Mouse (Mus musculus): ENCODE data around the gene 3110082I17Rik. TPM values are rescaled to one million over a fixed set of nuclear protein-coding genes. Genes with fewer than 3 reads are reported as not detected.

Gene 3110082I17Rik
- polyA plus RNA-seq, 1 experiment from 2014 or later = 44.4 TPM

DNA sequence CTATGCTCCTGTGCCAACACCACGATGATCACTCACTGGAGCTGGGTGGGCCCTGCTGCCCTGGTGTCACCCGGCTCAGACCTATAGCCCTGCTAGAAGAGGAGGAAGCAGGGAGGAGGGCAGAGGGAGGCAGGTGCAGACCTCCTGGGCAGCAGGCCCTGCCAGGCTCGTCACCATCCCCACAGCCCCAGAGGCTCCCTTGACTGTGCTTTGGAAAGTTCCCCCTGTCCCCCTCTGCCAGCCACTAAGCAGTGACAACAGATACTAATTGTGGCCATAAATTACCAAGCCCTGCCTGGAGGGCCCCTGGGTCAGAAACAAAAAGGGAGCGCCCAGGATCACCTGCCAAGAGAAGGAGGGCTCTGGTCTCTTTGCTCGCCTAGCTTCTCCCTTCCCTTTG, 33.4 kb upstream of the 3110082I17Rik start:
- H3K27me3 ChIP-seq (ENCODE audit: insufficient read depth, low read length) = peaks cover 16% of the 10 kb centered on the region; the same call in 1 of the 2 replicates
- TF ChIP-seq CTCF (IDR thresholded peaks at IDR 0.05; ENCODE audit: low read depth) = no peak
- ATAC-seq (ENCODE audit: insufficient read depth) (no peak), DNase-seq (no peak)
- WGBS = 63% methylated on average over 5 of the region's 5 CpGs
- no peaks in the 10 kb centered on the region for H3K36me3 ChIP-seq (ENCODE audit: insufficient read depth)
- no peak overlapping the region for H3K9ac ChIP-seq
- H3K4me1 ChIP-seq (ENCODE audit: insufficient read depth) = no peaks in the 10 kb centered on the region
- H3K4me2 ChIP-seq = no peak overlapping the region
- no peaks in the 10 kb centered on the region for H3K9me3 ChIP-seq (ENCODE audit: low read depth, low read length)
- H3K27ac ChIP-seq (ENCODE audit: low read depth) = no peak overlapping the region
- no peak overlapping the region for H3K4me3 ChIP-seq (ENCODE audit: low read depth, low read length)

DNA sequence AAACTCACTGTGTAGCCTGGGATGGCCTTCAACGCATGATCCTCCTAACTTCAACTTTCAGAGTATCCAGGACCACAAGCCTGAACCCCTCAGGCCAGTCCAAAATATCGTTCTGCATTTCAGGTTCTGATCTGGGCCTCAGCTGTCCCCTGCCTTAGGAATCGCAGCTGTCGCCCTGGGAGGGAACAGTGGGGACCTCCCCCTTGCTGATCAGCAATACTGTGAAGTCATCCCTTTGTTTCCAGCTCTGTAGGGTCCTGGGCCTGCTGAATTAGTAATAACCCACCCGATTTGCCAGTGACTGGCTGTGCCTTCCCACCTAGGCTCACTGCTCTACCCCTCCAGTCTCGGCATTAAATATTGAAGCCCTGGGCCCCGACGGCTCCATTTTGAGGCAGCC, 31.0 kb upstream of the 3110082I17Rik start:
- peaks cover 16% of the 10 kb centered on the region; the same call in 1 of the 2 replicates for H3K27me3 ChIP-seq (ENCODE audit: insufficient read depth, low read length)

DNA sequence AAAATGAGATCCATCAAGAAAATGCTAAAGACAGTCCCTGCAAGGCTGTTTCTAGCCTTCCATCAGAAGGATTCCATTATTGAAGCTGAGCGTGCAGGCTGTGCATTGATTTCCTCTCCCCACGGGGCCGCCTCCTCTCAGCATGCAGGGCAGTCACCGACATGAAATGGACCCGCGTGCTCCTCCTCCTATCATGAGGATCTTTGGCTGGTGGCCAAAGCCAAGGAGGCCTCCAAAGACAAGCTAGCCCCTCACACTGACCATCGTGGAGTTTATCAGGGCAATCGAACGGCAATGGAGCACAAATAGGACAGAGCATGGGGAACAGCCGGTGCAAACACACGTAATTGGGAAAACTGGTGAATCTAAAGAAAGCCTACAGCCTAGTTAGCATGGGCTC, 29.8 kb upstream of the 3110082I17Rik start:
- no peak overlapping the region for H3K9ac ChIP-seq
- H3K4me2 ChIP-seq = no peak overlapping the region
- no peak overlapping the region for H3K4me3 ChIP-seq (ENCODE audit: low read depth, low read length)
- H3K27ac ChIP-seq (ENCODE audit: low read depth) = no peak overlapping the region
- DNase-seq = no peak
- no peaks in the 10 kb centered on the region; the same call in 1 of the 2 replicates for H3K9me3 ChIP-seq (ENCODE audit: low read depth, low read length)
- no peak for ATAC-seq (ENCODE audit: insufficient read depth)
- WGBS = 74% methylated on average over 11 of the region's 11 CpGs
- TF ChIP-seq CTCF (IDR thresholded peaks at IDR 0.05; ENCODE audit: low read depth) = no peak
- H3K27me3 ChIP-seq (ENCODE audit: insufficient read depth, low read length) = peaks cover 8% of the 10 kb centered on the region; the same call in 1 of the 2 replicates
- H3K4me1 ChIP-seq (ENCODE audit: insufficient read depth) = no peaks in the 10 kb centered on the region
- no peaks in the 10 kb centered on the region for H3K36me3 ChIP-seq (ENCODE audit: insufficient read depth)

More for the DNA sequence above, 31.0 kb upstream of the 3110082I17Rik start:
- Histone ChIP-seq H3K27ac (ENCODE audit: low read depth) (no peak overlapping the region), H3K4me1 (ENCODE audit: insufficient read depth) (no peaks in the 10 kb centered on the region), H3K9me3 (ENCODE audit: low read depth, low read length) (no peaks in the 10 kb centered on the region; the same call in 1 of the 2 replicates), H3K9ac (no peak overlapping the region), H3K4me2 (no peak overlapping the region), H3K36me3 (ENCODE audit: insufficient read depth) (no peaks in the 10 kb centered on the region), H3K4me3 (ENCODE audit: low read depth, low read length) (no peak overlapping the region)
- DNase-seq (no peak), ATAC-seq (ENCODE audit: insufficient read depth) (no peak)
- WGBS = 57% methylated on average over 8 of the region's 8 CpGs
- TF ChIP-seq CTCF (IDR thresholded peaks at IDR 0.05; ENCODE audit: low read depth) = no peak

DNA sequence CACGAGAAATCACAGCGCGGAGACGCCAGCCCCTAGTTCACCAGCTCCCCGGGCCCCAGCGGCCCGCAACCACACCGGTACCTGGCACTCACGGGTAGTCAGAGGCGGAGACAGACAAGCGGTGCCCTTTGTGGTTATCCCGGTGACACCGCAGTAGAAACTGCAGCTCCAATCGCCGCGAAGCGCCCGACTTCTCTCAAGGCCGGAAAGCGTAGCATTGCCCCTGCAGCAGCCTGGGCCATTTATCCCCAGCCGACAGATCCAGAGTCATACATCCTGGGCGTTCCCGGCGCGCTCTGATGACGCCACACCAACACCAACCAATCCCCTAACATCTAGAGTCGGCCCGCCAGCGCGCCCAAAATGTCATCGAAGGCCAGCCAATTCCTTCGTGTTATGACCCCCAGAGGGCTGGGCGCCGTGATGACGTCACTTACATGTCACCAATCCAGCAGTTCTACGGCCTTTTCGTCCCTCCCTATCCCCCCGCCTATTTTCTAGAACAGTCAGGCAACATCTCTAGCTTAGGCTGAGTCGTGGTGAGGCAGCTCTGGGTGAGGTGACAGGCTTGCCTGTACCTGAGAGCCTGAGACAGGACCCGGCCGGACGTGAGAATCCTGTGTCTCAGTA, 24.0 kb upstream of the 3110082I17Rik start, which contains the start of gene Zfand2a:
Gene Zfand2a (minus strand): TSS at position 365 of the 630 bp plus-strand sequence.
- Histone ChIP-seq H3K4me2 (peak within 1 kb of the TSS; percentile 73), H3K9ac (peak within 1 kb of the TSS; percentile 84), H3K27ac (ENCODE audit: low read depth) (peak within 1 kb of the TSS; percentile 51), H3K4me3 (ENCODE audit: low read depth, low read length) (peak within 1 kb of the TSS; percentile 90), H3K27me3 (ENCODE audit: insufficient read depth, low read length) (no peaks in the 10 kb centered on the region), H3K9me3 (ENCODE audit: low read depth, low read length) (no peaks in the 10 kb centered on the region; the same call in 1 of the 2 replicates), H3K36me3 (ENCODE audit: insufficient read depth) (peaks cover 31% of the 10 kb centered on the region), H3K4me1 (ENCODE audit: insufficient read depth) (peaks cover 4% of the 10 kb centered on the region; the same call in 1 of the 2 replicates)
- peak; percentile 100 for DNase-seq
- no peak for TF ChIP-seq CTCF (IDR thresholded peaks at IDR 0.05; ENCODE audit: low read depth)
- WGBS = under 1% methylated on average over 42 of the region's 42 CpGs
- peak; percentile 97 for ATAC-seq (ENCODE audit: insufficient read depth)

DNA sequence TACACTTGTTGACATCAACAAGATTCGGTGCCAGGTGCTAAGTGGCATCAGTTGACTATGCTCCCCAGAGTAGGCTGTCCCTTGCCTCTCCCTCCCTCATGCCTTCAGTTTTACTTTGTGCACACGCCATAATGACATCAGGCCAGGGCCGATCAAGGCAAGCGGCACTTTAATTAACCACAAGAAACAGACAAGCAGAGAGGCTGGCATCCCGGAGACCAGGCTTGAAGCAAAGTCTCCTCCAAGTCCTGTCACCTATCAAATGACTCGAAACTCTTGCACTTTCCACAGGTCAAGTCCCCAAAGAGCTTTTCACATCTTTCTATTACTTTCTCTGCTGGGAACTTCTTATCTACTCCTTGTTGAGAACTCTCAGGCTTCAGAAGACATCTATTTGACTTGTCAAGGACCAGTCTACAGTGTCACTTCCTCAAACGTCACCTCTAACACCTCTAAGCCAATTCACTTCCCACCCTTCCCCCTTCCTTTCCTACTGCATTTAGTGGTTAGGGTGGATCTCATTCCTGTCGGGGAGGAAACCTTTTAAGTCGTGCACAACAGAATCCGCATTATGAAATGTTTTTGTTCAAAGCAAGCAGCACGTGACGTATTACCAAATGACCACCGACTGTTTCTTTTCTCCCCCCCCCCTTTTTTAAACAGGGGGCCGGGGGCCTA, 23.0 kb upstream of the 3110082I17Rik start:
- H3K4me1 ChIP-seq (ENCODE audit: insufficient read depth) = peaks cover 4% of the 10 kb centered on the region; the same call in 1 of the 2 replicates
- ATAC-seq (ENCODE audit: insufficient read depth) (no peak), DNase-seq (no peak)
- no peaks in the 10 kb centered on the region for H3K27me3 ChIP-seq (ENCODE audit: insufficient read depth, low read length)
- peak overlapping the region; percentile 73 for H3K4me2 ChIP-seq
- WGBS = 48% methylated on average over 14 of the region's 14 CpGs
- no peak for TF ChIP-seq CTCF (IDR thresholded peaks at IDR 0.05; ENCODE audit: low read depth)
- no peak overlapping the region for H3K27ac ChIP-seq (ENCODE audit: low read depth)
- H3K9ac ChIP-seq = peak overlapping the region; percentile 84
- H3K4me3 ChIP-seq (ENCODE audit: low read depth, low read length) = peak overlapping the region; percentile 90
- peaks cover 41% of the 10 kb centered on the region for H3K36me3 ChIP-seq (ENCODE audit: insufficient read depth)
- no peaks in the 10 kb centered on the region; the same call in 1 of the 2 replicates for H3K9me3 ChIP-seq (ENCODE audit: low read depth, low read length)

DNA sequence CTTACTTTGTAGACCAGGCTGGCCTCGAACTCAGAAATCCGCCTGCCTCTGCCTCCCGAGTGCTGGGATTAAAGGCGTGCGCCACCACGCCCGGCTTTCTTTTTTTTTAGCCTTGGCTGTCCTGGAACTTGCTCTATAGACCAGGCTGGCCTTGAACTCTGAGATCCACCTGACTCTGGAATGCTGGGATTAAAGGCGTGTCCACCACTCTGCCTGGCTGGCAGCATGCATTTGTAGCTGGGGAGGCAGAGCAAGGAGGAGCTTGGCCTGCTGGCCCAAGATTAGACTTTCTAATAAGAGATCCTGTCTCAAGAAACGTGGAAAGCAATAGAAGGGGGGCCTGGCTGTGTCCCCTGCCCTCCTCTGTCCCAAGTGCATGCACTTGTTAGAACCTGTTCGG, 20.1 kb upstream of the 3110082I17Rik start:
- no peak for ATAC-seq (ENCODE audit: insufficient read depth)
- Histone ChIP-seq H3K27me3 (ENCODE audit: insufficient read depth, low read length) (no peaks in the 10 kb centered on the region), H3K9ac (no peak overlapping the region), H3K36me3 (ENCODE audit: insufficient read depth) (peaks cover 68% of the 10 kb centered on the region), H3K4me2 (no peak overlapping the region), H3K27ac (ENCODE audit: low read depth) (no peak overlapping the region), H3K4me3 (ENCODE audit: low read depth, low read length) (no peak overlapping the region), H3K4me1 (ENCODE audit: insufficient read depth) (peaks cover 4% of the 10 kb centered on the region; the same call in 1 of the 2 replicates), H3K9me3 (ENCODE audit: low read depth, low read length) (no peaks in the 10 kb centered on the region)
- DNase-seq = no peak
- TF ChIP-seq CTCF (IDR thresholded peaks at IDR 0.05; ENCODE audit: low read depth) = no peak
- 86% methylated on average over 10 of the region's 10 CpGs for WGBS

DNA sequence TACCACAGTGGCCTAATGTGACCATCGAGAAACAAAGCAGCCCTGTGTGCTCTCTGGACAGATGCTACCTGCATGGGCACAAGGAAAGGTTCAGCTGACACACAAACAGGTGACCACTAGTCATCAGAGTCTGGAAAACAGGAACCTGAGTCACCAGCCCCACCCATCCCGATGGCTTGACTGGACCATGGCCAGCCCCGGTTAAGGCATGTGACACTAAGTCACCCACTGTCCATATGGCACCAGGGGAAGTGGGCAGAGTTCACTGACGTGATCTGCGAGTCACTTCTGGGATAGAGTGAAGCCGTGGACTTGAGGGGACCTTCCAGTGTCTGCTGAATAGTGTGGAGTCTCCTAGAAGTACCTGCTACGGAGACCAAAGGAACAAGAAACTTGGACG, 18.8 kb upstream of the 3110082I17Rik start:
- Histone ChIP-seq H3K27ac (ENCODE audit: low read depth) (no peak overlapping the region), H3K4me1 (ENCODE audit: insufficient read depth) (peaks cover 4% of the 10 kb centered on the region; the same call in 1 of the 2 replicates), H3K36me3 (ENCODE audit: insufficient read depth) (peaks cover 81% of the 10 kb centered on the region), H3K4me3 (ENCODE audit: low read depth, low read length) (no peak overlapping the region), H3K9me3 (ENCODE audit: low read depth, low read length) (no peaks in the 10 kb centered on the region), H3K9ac (no peak overlapping the region), H3K27me3 (ENCODE audit: insufficient read depth, low read length) (no peaks in the 10 kb centered on the region), H3K4me2 (no peak overlapping the region)
- no peak for TF ChIP-seq CTCF (IDR thresholded peaks at IDR 0.05; ENCODE audit: low read depth)
- DNase-seq = no peak
- 88% methylated on average over 8 of the region's 8 CpGs for WGBS
- no peak for ATAC-seq (ENCODE audit: insufficient read depth)
